Comparison of ENCODE assay signal across 21 mouse cellular contexts in genomic region chr5:7600418-7600817, GRCm38 (mm10).
DNase-seq lines count a peak whose midpoint lies in the region; ATAC-seq and TF ChIP-seq lines count a peak whose summit lies in the region.
"Had no signal": no experiment of that assay in that cellular context is flagged by ENCODE, and none has a peak within 500 bp of the region (broad histone marks: within the 10 kb centered on the region; RNA-seq: fewer than 3 reads in every experiment).

No protein-coding gene starts in this region.

- no peaks in the 10 kb centered on the region for H3K4me1 ChIP-seq in heart, embryonic 11.5 days (ENCODE audit: control insufficient read depth, insufficient read depth, low read length)
- peaks cover 8% of the 10 kb centered on the region for H3K4me1 ChIP-seq in heart, embryonic 13.5 days
- H3K4me1 ChIP-seq in heart, embryonic 10.5 days, result no peaks in the 10 kb centered on the region
- H3K4me1 ChIP-seq in heart, postnatal 0 days (ENCODE audit: control insufficient read depth, insufficient read depth), result no peaks in the 10 kb centered on the region
- H3K4me1 ChIP-seq: embryonic facial prominence, embryonic 12.5 days; forebrain, embryonic 13.5 days; forebrain, embryonic 15.5 days had no signal

- no peaks in the 10 kb centered on the region for H3K9me3 ChIP-seq in heart, embryonic 11.5 days (replicated peaks; ENCODE audit: control insufficient read depth, low read length)
- no peaks in the 10 kb centered on the region for H3K9me3 ChIP-seq in heart, embryonic 13.5 days
- no peaks in the 10 kb centered on the region for H3K9me3 ChIP-seq in heart, embryonic 10.5 days
- H3K9me3 ChIP-seq in heart, postnatal 0 days (replicated peaks; ENCODE audit: control insufficient read depth, low read length), result no peaks in the 10 kb centered on the region
- H3K9me3 ChIP-seq: embryonic facial prominence, embryonic 10.5 days; embryonic facial prominence, embryonic 12.5 days; forebrain, embryonic 13.5 days; forebrain, embryonic 15.5 days had no signal

- H3K9ac ChIP-seq in heart, embryonic 11.5 days (ENCODE audit: low read depth, low read length), result no peak overlapping the region
- no peak overlapping the region for H3K9ac ChIP-seq in heart, embryonic 13.5 days
- no peak overlapping the region for H3K9ac ChIP-seq in heart, postnatal 0 days (replicated peaks; ENCODE audit: low read depth, low read length)
- H3K9ac ChIP-seq: embryonic facial prominence, embryonic 12.5 days; forebrain, embryonic 13.5 days; forebrain, embryonic 15.5 days had no signal

- WGBS in heart, embryonic 11.5 days (ENCODE audit: insufficient replicate concordance), result 22% methylated on average over 1 of the region's 1 CpGs
- 29% methylated on average over 1 of the region's 1 CpGs for WGBS in heart, embryonic 13.5 days
- 42% methylated on average over 1 of the region's 1 CpGs for WGBS in heart, embryonic 10.5 days
- WGBS in heart, postnatal 0 days, result 17% methylated on average over 1 of the region's 1 CpGs

- H3K4me2 ChIP-seq in heart, embryonic 11.5 days, result no peak overlapping the region
- H3K4me2 ChIP-seq in heart, embryonic 13.5 days, result no peak overlapping the region
- H3K4me2 ChIP-seq in heart, postnatal 0 days (ENCODE audit: low read depth, low read length), result no peak overlapping the region
- H3K4me2 ChIP-seq: embryonic facial prominence, embryonic 12.5 days; forebrain, embryonic 13.5 days; forebrain, embryonic 15.5 days had no signal

- H3K27ac ChIP-seq in heart, embryonic 11.5 days (ENCODE audit: low read depth, low read length), result no peak overlapping the region
- peak overlapping the region; percentile 68 for H3K27ac ChIP-seq in heart, embryonic 13.5 days (replicated peaks)
- H3K27ac ChIP-seq in heart, embryonic 10.5 days, result no peak overlapping the region
- H3K27ac ChIP-seq in heart, postnatal 0 days (ENCODE audit: low read depth), result no peak overlapping the region
- H3K27ac ChIP-seq: embryonic facial prominence, embryonic 10.5 days; embryonic facial prominence, embryonic 12.5 days; forebrain, embryonic 13.5 days; forebrain, embryonic 15.5 days had no signal

- no peak overlapping the region for H3K4me3 ChIP-seq in heart, embryonic 11.5 days (ENCODE audit: low read depth, low read length)
- no peak overlapping the region for H3K4me3 ChIP-seq in heart, embryonic 13.5 days
- no peak overlapping the region for H3K4me3 ChIP-seq in heart, embryonic 10.5 days
- no peak overlapping the region for H3K4me3 ChIP-seq in heart, postnatal 0 days (ENCODE audit: low read depth, low read length)
- H3K4me3 ChIP-seq: embryonic facial prominence, embryonic 10.5 days; embryonic facial prominence, embryonic 12.5 days; forebrain, embryonic 13.5 days; forebrain, embryonic 15.5 days had no signal

- DNase-seq in heart, postnatal 10 days, result no peak
- no peak for DNase-seq in heart, embryonic 10.5 days (ENCODE audit: low spot score)
- peak; percentile 16 for DNase-seq in heart, postnatal 0 days (ENCODE audit: low spot score)
- no peak for DNase-seq in heart, postnatal 36 days
- DNase-seq in Muller cell, postnatal 12 days (ENCODE audit: inconsistent ontology term), result peak; percentile 11
- DNase-seq: adrenal gland, adult 8-10 months; adrenal gland, postnatal 14 days; adrenal gland, postnatal 36 days; cerebellum, adult 11-12 months; cerebellum, adult 2 months; cerebellum, adult 9-10 months; cerebellum, postnatal 10 days; cerebellum, postnatal 25 days had no signal

- intact Hi-C loops in heart, postnatal 10 days (cut with DNase I), result no loop called here
- intact Hi-C loops in heart, postnatal 36 days (cut with DNase I), result no loop called here

- TF ChIP-seq CTCF in heart, postnatal 0 days (IDR thresholded peaks at IDR 0.05; ENCODE audit: low read depth), result no peak

- H3K27me3 ChIP-seq in heart, embryonic 11.5 days (ENCODE audit: control insufficient read depth, insufficient read depth, low read length), result no peaks in the 10 kb centered on the region
- H3K27me3 ChIP-seq in heart, embryonic 13.5 days (replicated peaks), result no peaks in the 10 kb centered on the region
- no peaks in the 10 kb centered on the region for H3K27me3 ChIP-seq in heart, embryonic 10.5 days (ENCODE audit: insufficient read depth, poor library complexity, severe bottlenecking)
- no peaks in the 10 kb centered on the region for H3K27me3 ChIP-seq in heart, postnatal 0 days (ENCODE audit: control insufficient read depth, insufficient read depth, low read length)
- H3K27me3 ChIP-seq: embryonic facial prominence, embryonic 12.5 days; forebrain, embryonic 13.5 days; forebrain, embryonic 15.5 days; Patski had no signal

- ATAC-seq in heart, embryonic 11.5 days (replicated peaks; ENCODE audit: insufficient number of reproducible peaks, low FRiP score, low TSS enrichment), result peak; percentile 61; the same call in 1 of the 2 replicates
- no peak for ATAC-seq in heart, embryonic 13.5 days (ENCODE audit: extremely low read depth, insufficient number of reproducible peaks, low FRiP score, low TSS enrichment)
- no peak for ATAC-seq in heart, postnatal 0 days (ENCODE audit: insufficient read depth, low read depth)
- ATAC-seq: activated CD4-positive, CD25-positive, alpha-beta regulatory T cell, adult 4 months; forebrain, embryonic 13.5 days; forebrain, embryonic 15.5 days; Patski had no signal

- no peaks in the 10 kb centered on the region for H3K36me3 ChIP-seq in heart, embryonic 11.5 days (ENCODE audit: control insufficient read depth, insufficient read depth, low read length)
- H3K36me3 ChIP-seq in heart, embryonic 13.5 days, result no peaks in the 10 kb centered on the region
- no peaks in the 10 kb centered on the region for H3K36me3 ChIP-seq in heart, embryonic 10.5 days
- H3K36me3 ChIP-seq in heart, postnatal 0 days (replicated peaks; ENCODE audit: control insufficient read depth, insufficient read depth, low read length), result no peaks in the 10 kb centered on the region
- H3K36me3 ChIP-seq: embryonic facial prominence, embryonic 10.5 days; embryonic facial prominence, embryonic 12.5 days; forebrain, embryonic 15.5 days had no signal

- TF ChIP-seq EP300 in heart, postnatal 0 days (IDR thresholded peaks at IDR 0.05; ENCODE audit: low read depth), result no peak

Comparison
In these comparisons a context has a peak if more than half of its experiments do, and no peak if none do; other contexts are left out.
1. DNase-seq: peak in heart, postnatal 0 days (single experiment) and Muller cell, postnatal 12 days (single experiment); none in heart, postnatal 10 days (0 of 2), heart, embryonic 10.5 days (single experiment) and heart, postnatal 36 days (0 of 2).